Mouse (Mus musculus) liver, adult (tissue): ENCODE measurements around the gene Aven.

Experiments
- GATA4 ChIP-seq: IDR thresholded peaks from 2 replicates; pipeline ENCODE4 v1.6.1; 2014; ENCODE audit warnings: mild to moderate bottlenecking, low read length; ENCODE audit not compliant: insufficient replicate concordance

Aven gene

DNA sequence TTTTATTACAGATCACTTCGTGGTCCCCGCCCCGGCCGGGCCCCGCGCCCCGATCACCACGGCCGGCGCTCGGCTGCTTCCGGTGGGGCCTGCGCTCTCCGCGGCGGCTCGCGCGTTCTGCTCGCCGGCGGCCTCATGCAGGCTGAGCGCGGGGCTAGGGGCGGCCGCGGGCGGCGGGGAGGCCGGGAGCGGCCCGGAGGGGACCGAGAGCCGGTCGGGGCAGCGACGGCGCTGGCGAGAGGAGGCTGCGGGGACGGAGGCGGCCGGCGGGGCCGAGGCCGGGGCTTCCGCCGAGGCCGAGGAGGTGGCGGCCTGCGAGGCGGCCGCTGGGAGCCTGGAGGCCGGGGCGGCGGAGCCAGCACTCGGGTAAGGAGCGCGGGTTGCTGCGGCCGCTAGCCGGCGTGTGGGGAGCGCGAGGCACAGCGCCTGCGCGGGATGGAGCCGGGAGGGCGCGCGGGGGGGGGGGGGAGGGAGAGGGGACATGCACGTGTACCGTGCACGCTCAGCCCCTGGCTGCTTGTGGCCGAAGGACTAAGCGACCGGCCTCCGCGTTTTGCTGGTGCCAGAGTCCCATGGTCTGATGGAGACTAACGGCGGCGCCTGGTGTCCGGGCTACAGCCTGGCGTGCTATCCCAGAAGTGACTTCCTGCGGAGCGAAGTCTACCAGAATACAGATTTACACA, at the start of gene Aven:
Gene Aven (plus strand): TSS at position 109 of the 683 bp plus-strand sequence.
- TF ChIP-seq GATA4: no peak

DNA sequence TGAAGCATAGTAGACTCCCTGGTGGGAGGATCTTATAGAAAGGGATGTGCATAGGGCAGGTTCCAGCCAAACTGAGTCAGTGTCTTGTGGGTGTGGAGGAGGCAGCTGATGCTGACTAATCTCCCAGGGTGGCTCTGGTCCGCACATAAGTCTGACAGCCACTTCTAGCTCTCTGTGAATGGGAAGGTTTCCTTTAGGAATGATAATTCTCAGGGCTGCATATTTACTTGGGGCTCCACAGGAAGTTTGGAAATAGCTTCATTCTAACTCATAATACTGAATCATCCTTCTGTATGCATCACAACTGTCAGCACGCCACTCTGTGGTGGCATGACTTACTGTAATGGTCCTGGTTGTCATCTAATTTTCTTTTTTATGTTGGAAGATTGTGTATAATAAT, 49.3 kb upstream of the Aven start:
- no peak for TF ChIP-seq GATA4

DNA sequence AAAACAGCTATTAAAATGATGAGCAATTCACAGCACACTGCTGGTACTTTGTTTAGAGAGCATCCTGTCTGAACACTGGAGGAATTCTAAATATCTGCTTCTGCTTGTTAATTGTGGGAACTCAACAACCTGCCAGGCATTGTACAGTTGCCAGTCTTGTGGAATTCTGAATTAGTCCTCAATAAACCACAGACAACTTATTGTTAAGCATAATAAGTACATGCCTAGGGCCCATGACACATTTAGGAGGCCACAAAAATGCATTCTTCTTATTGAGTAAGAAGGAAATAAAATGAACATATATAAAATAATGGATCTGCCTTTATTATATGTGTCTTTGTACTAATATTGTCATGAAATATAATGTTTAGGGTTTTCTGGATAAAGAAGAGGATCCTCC, 47.3 kb upstream of the Aven start:
- no peak for TF ChIP-seq GATA4

DNA sequence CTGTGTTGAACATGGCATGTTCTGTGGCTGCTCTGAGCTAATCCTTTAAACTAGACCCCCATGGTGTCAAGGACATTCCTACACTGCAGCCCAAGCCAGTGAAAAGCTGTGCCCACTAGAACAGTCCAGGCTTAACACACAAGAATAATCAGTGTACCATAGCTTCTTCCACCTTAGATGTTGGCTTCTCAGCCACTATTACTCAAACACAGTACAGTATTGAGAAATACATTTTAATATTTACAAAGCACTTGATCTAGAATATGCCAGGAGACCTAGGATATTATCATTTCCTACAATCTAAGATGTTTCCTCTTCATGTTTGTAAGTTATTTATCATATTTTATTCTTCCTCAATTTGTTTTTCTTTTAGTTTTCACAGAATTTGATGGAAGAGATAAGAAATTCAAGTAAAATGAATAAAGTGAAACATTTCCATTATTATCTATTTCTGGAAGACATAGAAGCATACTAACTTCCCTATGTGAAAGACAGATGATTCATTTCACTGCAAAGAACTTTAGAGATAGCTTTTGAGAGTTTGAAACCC, 44.2 kb upstream of the Aven start:
- TF ChIP-seq GATA4: no peak

DNA sequence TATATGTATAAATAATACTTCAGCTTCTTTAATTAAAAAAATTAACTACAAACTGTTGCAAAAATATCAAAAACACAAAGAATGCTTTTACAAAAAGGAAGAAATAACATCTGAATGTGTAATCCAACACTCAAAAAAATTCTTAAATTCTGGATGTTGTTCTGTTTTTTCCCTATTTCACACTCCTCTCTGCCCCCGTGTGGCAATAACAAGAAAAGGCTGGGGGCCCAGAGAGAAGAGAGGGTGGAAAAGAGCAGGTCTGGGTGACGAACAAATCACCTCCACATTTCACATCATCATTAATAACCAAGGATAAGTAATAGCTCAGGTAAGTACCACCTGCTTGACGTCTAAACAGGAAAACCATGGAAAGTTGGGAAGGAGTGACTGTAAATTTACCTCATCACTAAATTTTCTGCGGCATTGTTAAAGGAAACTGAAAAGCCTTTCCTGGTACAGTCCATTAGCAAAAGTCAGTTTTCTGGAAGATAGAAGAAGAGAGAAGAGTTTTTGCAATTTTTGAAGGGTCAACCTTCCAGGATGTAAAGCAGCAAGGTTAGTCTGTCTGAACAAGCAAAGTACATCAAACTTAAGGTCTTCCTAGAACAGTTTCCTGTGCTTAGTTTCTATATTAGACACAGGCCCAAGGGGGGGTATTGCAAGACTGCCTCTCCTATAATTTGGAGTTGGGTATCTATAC, 43.0 kb upstream of the Aven start:
- TF ChIP-seq GATA4: no peak

DNA sequence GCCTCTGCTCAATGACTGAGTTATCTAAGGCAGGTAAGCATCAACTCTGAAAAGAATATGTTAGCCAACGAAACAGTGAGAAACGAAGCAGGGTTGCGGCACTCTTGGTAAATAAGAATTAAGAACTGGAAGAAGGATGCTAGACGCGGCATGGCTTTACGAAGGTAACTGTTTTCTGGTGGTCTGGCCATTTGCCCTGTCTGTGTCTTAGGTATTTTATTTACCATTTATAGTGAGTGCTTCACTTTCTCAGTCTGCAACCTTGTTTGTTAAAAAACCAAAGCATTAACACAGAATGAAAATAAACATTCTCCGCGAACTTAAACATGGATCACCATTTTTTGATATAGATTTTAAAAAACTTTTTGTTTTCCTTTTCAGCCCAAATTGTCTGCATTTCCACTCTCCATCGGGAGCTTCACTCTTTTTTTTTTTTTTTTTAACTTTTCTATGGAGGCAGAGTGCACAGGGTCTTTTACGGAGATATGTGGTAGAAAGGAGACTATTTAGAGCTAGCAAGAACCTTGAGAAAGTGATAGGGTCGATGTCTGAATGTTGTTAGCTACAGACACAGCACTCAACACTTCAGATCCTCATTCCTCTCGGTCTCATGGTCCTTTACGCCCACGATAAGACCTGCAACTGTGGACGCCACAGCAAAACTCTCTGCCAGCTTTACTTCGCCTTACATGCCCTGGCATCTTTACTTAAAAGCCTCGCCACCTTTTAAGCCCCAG, 38.5 kb upstream of the Aven start:
- no peak for TF ChIP-seq GATA4

DNA sequence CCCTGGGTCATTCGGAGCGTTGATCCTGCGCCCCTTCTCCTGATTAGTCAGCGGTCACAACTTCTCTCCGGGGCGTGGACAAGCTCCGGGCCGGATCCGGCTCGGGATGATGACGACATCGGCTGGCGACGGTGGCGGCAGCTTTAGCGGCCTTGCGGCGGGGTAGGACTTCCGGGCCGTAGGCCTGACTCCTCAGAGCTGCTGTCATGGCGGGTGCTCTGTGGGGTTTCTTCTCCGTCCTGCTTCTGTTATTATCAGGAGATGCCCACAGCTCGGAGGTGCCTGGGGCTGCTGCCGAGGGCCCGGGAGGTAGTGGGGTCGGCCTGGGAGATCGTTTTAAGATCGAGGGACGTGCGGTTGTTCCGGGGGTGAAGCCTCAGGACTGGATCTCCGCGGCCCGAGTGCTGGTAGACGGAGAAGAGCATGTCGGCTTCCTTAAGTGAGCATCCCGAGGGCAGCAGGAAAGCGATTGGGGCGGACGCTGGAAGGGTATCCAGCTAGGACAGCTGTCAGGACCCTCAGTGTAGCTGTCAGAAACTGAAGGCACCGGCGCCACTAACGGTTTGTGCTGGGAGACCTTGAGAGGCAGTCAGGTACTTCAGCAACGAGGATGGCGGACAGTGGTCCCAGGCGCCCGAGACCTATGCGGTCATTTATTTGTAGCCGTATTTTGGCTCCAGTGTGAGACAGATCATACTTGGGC, 37.8 kb upstream of the Aven start, which contains the start of gene Emc7:
Gene Emc7 (plus strand): TSS at position 136 of the 703 bp plus-strand sequence.
- TF ChIP-seq GATA4: peak; percentile 67; the same call in 1 of the 2 replicates

DNA sequence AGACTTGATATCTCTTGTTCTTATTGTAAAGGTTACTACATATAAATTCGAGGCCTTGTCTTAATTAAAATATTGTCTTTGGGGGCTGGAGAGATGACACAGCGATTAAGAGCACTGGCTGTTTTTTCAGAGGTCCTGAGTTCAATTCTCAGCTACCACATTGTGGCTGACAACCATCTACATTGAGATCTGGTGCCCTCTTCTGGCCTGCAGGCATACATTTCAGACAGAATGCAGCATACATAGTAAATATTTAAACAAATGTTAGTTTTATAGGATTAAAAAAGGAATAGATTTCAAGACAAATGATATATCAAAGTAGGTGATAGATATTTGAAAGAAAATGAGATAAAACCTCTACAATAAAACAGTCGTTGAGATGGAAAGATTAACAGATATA, 32.2 kb upstream of the Aven start:
- TF ChIP-seq GATA4: no peak

DNA sequence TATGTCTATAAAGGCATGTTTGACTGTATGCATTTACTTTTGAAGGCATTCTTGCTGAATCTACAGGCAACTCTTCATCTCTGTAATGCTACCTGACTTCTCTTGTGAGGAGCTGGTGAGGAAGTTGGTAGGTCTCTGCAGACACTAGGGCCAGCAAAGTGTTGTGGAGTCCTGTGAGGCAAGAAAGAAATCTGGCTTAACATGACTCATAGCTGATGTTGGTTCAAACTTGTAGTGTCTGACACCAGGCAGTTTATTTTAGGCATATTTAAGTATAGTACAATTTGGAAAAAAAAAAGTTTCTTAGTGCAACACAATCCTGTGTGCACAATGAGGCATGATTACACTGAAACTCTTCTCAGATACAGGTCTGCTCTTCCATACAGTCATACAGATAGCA, 23.2 kb upstream of the Aven start:
- no peak for TF ChIP-seq GATA4

DNA sequence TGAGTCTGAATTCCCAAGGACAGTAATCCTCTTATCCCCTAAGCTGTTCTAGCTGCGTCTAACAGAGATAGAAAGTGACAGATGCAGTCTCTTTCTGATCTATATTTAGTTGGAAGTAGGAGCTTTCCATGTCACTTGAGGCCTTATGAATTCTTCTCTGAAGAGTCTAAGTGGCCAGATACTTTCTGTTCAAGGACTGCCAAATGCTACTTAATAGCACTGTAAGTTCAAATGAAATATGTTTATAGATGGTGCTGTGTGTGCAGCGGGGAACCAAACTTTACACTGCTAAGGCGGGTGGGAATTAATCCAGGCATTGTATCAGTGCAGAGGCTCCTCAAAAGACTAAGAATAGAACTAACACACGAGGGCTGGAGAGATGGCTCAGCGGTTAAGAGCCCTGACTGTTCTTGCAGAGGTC, 21.8 kb upstream of the Aven start:
- no peak for TF ChIP-seq GATA4

DNA sequence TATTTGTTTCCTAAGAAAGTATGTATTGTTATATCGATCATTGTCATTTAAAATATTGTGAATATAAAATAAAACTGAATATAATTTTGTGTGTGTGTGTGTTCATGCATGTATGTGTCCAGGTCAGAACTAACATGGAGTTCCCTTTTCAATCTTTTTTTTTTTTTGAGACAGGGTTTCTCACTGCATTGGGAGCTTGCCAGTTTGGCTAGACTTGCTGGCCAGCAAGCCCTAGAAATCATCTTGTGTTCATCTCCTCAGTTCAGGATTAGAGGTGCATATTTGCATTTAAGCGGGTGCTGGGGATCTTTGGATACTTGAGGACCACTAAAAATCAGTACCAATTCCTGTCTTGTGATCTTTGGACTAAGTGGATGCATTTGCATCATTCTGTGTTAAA, 20.7 kb upstream of the Aven start:
- TF ChIP-seq GATA4: no peak

DNA sequence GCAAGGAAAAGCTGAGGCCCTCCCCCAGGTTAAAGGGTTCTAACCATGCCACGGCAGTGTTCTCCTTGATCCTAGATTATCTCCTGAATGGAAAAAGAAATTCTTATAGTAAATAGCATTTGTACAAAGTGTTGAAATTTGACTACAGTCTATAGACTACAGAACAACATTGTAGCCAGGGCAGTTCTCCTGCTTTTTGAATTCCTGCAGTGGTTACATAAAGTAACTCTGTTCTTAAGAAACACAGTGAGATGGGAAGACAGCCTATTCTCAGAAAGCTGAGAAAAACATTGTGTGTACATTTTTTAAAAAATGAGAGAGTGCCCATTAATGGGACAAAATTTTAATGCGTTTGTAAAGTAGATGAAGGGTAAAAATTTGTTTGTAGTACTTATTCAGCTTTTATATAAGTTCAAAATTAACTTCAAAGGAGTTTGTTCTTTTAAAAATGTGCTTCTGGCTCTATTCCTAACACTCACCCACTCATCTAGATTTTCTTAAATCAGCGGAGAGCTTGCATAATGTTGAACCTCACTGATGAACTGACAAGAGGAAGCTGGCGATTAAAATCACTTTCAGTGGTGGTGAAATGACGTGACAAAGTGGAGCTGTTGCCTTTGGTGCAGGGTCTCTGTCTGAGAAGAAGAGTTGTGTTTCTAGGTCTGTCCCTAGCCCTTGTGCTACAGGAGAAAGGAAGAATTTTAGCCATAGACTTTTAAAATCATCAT, 17.6 kb upstream of the Aven start:
- TF ChIP-seq GATA4: no peak

DNA sequence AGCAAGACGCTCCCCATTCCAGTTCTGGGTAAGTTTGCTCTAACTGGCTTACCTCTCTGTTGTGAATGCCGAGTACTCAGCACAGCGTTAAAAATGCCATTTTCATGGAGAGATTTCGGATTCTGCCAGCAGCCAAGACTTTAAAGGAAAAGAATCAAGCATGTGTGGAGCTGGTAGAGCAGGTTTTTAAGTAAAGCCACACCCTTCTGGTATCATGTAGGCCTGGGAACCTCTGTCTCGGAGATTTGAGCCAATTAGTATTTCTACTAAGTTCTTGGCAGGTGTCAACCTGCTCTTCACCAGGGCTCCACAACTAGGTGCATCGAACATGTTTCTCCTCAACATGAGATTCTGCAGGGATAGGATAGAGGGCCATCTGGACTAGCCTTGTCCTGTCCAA, 16.2 kb upstream of the Aven start:
- no peak for TF ChIP-seq GATA4

DNA sequence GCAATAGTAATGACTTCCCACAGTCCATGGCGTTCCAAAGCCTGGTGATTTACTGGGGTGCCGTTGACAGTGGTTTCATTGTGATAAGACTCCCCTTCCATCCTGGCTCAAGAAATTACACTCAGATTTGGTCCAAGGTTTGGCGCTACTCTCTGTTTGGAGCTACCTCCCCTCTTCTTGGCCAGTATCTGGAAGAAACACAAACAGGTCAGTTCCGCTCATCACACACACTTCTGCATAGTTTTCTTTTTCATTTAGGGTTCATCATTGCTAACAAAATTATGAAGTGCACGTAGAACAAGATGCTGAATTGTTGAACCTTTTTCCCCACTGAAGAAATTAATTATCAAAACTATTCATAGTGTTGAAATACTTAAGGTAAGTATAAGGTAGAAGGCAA, 12.1 kb upstream of the Aven start, which contains the start of gene Chrm5:
Gene Chrm5 (minus strand): TSS at position 101 of the 400 bp plus-strand sequence.
- TF ChIP-seq GATA4: no peak
